Mouse (Mus musculus): ENCODE measurements at regions not wholly inside any gene's neighbourhood (a gene's known extent, or its start where the extent isn't known, plus 50 kb on each side); places are given as distances from the start of the nearest gene placed in this dataset.
A peak's percentile ranks its signal among the peaks of the same experiment; 100 is the strongest.
"Not testable (repeated sequence)": the region's sequence is repeated elsewhere in the genome, so short reads cannot be mapped to it uniquely, and the experiment has no call there.

DNA sequence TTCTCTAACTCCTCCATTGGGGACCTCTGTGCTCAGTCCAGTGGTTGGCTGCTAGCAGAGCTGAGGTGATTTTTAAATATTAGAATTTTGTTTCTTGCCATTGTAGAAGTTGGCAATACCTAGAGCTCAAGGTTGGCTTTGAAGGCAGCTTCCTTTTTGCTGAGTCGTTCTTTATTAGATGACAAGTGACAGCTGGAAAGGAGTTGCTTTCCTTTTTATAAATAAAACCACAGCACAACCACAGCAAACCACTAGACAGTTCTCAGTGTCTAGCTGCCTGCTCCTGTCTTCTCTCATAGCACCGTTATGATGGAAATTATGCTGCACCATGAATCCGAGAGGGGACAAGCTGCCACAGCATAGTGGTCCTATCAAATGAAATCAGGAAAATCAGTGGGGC lies 354.8 kb upstream of the Impg1 start:
- H3K27ac ChIP-seq (replicated peaks): no peak overlapping the region
- no peak overlapping the region for H3K4me3 ChIP-seq
- H3K9ac ChIP-seq (replicated peaks): no peak overlapping the region
- H3K36me3 ChIP-seq: no peaks in the 10 kb centered on the region
- H3K4me2 ChIP-seq (replicated peaks): no peak overlapping the region
- ATAC-seq (ENCODE audit: low FRiP score, low read depth): no peak
- H3K9me3 ChIP-seq: no peaks in the 10 kb centered on the region
- 88% methylated on average over 3 of the region's 3 CpGs for WGBS
- no peaks in the 10 kb centered on the region for H3K4me1 ChIP-seq
- no peaks in the 10 kb centered on the region for H3K27me3 ChIP-seq

DNA sequence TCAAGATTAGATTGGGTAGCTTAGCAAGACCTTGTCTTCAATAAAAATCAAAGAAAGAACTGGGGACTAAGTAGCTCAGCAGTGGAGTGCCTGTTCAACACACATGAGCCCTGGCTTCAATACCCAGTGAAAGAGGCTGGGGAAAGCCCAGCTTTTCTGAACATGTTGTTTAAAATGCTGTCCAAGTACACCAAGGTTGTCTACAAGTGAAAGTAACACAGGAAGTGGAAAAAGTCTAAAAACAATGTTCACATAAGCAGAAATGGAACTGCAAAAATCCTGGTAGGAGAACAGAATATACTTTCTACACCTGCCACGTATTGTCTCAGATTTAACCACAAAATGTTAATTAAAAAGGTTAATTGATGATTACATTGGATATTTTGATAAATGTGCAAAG lies 353.8 kb upstream of the Impg1 start:
- Histone ChIP-seq H3K27me3 (no peaks in the 10 kb centered on the region), H3K4me2 (replicated peaks) (no peak overlapping the region), H3K4me1 (no peaks in the 10 kb centered on the region), H3K9me3 (no peaks in the 10 kb centered on the region), H3K27ac (replicated peaks) (no peak overlapping the region), H3K36me3 (no peaks in the 10 kb centered on the region), H3K4me3 (no peak overlapping the region), H3K9ac (replicated peaks) (no peak overlapping the region)
- 86% methylated on average over 1 of the region's 1 CpGs for WGBS
- ATAC-seq (ENCODE audit: low FRiP score, low read depth): no peak

GRCm38 (mm10) chr9:80813921-80814320 lies 348.6 kb upstream of the Impg1 start:
- ATAC-seq (ENCODE audit: low FRiP score, low read depth): not testable (repeated sequence)
- 93% methylated on average over 6 of the region's 6 CpGs for WGBS

GRCm38 (mm10) chr9:80791523-80791922 lies 326.2 kb upstream of the Impg1 start:
- Histone ChIP-seq H3K4me1 (no peaks in the 10 kb centered on the region), H3K9ac (replicated peaks) (no peak overlapping the region), H3K36me3 (no peaks in the 10 kb centered on the region), H3K27me3 (no peaks in the 10 kb centered on the region), H3K4me3 (no peak overlapping the region), H3K4me2 (replicated peaks) (no peak overlapping the region), H3K27ac (replicated peaks) (no peak overlapping the region), H3K9me3 (no peaks in the 10 kb centered on the region)
- ATAC-seq (ENCODE audit: low FRiP score, low read depth): peak; percentile 44
- 72% methylated on average over 3 of the region's 3 CpGs for WGBS

More at GRCm38 (mm10) chr9:80813921-80814320, 348.6 kb upstream of the Impg1 start:
- H3K9me3 ChIP-seq; H3K4me2 ChIP-seq (replicated peaks); H3K36me3 ChIP-seq; H3K27me3 ChIP-seq; H3K9ac ChIP-seq (replicated peaks); H3K27ac ChIP-seq (replicated peaks); H3K4me1 ChIP-seq; H3K4me3 ChIP-seq: not testable (repeated sequence)

DNA sequence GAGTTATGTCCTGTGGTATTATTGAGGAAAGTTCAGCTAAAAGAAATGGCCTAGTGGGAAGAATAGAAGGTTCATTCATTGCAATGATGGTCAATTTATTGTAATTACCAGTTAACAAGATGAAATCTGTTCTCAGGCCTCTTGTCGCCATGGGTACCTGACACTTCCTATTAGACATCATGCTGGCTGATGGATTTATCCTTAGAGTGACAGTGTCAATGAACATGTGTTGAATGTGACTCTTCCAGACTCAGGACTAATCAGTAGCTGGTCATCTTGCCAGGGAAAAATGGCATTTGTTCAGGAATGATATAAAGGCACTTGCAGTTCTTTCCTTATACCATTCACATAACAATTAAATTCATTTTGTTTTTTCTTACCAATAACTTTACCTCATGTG lies 309.3 kb upstream of the Impg1 start:
- ATAC-seq (ENCODE audit: low FRiP score, low read depth): no peak
- Histone ChIP-seq H3K9me3 (no peaks in the 10 kb centered on the region), H3K4me1 (no peaks in the 10 kb centered on the region), H3K27ac (replicated peaks) (no peak overlapping the region), H3K27me3 (no peaks in the 10 kb centered on the region), H3K36me3 (no peaks in the 10 kb centered on the region), H3K4me3 (no peak overlapping the region), H3K4me2 (replicated peaks) (no peak overlapping the region), H3K9ac (replicated peaks) (no peak overlapping the region)
- 59% methylated on average over 1 of the region's 1 CpGs for WGBS

DNA sequence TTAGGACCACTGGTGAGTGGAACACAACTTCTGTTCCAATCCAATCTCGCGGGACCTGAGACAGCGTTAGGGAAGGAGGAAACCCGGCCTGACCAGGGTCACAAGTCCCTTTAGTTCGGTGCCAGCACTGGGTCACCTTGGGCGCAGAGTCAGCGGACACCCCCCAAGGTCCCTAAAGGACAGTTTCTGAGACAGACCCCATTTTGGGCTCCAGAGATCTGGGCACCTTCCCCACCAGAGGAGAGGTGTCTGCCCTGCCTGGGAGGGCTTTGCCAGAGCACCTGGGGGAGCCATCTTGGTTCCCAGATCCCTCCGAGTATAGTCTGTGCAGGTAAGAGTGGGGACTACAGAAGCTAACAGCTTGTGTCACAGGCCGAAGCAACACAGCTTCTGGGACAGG lies 270.5 kb upstream of the Impg1 start:
- not testable (repeated sequence) for H3K36me3 ChIP-seq; H3K9ac ChIP-seq (replicated peaks); ATAC-seq (ENCODE audit: low FRiP score, low read depth); H3K27me3 ChIP-seq; H3K4me1 ChIP-seq; H3K4me2 ChIP-seq (replicated peaks); H3K27ac ChIP-seq (replicated peaks); H3K9me3 ChIP-seq; H3K4me3 ChIP-seq
- 92% methylated on average over 9 of the region's 9 CpGs for WGBS

DNA sequence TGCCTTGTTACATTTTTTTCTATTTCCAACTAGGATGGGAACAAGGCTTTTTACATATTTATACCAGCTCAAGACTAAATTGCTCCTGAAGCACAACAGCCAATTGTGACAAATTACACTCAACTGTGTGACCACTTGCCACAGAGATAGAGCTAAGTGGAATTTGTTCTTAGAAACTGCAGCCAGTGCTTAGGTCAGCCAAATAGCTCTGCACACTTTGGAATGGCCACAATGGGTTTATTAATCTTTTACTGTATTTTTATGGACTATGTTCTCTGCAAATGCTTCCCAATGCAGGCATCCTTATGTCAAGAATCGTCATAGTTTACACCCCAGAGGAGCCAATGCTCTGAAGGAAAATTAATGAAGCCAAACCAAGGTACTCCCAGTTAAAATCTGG lies 267.7 kb upstream of the Impg1 start:
- H3K9ac ChIP-seq (replicated peaks): no peak overlapping the region
- no peaks in the 10 kb centered on the region for H3K9me3 ChIP-seq
- H3K4me1 ChIP-seq: no peaks in the 10 kb centered on the region
- ATAC-seq (ENCODE audit: low FRiP score, low read depth): no peak
- no peaks in the 10 kb centered on the region for H3K36me3 ChIP-seq
- 90% methylated on average over 1 of the region's 1 CpGs for WGBS
- H3K4me3 ChIP-seq: no peak overlapping the region
- H3K27me3 ChIP-seq: no peaks in the 10 kb centered on the region
- H3K27ac ChIP-seq (replicated peaks): no peak overlapping the region
- no peak overlapping the region for H3K4me2 ChIP-seq (replicated peaks)

DNA sequence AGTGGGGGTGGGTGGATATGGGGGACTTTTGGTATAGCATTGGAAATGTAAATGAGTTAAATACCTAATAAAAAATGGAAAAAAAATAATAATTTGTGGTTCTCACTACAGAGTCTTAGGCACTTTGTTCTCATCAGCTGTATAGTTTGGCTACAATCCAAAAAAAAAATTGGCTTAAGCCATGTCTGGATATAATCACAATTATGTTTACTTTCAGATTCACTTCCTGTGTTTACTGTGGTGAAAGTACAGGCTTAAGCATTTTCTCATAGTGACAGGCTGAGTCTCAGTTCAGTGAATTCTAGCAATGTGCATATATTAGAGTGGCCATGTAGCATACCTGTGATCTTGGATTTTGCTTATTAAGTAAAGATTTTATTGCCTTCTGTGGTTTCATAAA lies 258.4 kb upstream of the Impg1 start:
- Histone ChIP-seq H3K36me3 (no peaks in the 10 kb centered on the region), H3K4me1 (no peaks in the 10 kb centered on the region), H3K9ac (replicated peaks) (no peak overlapping the region), H3K9me3 (no peaks in the 10 kb centered on the region), H3K4me2 (replicated peaks) (no peak overlapping the region), H3K27me3 (no peaks in the 10 kb centered on the region), H3K27ac (replicated peaks) (no peak overlapping the region), H3K4me3 (no peak overlapping the region)
- no peak for ATAC-seq (ENCODE audit: low FRiP score, low read depth)

DNA sequence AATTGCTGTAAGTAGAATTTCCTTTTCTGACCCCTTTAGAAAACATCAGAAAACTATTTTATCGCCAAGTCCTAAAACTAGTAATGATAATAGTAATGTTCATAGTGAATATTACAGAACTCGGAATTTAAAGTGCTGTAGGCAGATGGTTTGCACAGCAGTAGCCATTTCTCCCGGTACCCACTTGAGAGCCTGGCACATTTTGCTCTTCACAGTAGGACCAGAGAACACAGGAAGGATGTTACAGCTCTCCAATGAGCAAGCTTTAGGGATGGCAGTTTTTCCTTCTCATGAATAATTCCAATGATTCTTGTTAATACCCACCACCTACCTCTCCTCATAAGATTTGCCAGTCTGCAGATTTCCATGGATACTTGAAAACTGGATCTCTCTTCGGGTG lies 253.2 kb upstream of the Impg1 start:
- Histone ChIP-seq H3K27me3 (no peaks in the 10 kb centered on the region), H3K9me3 (no peaks in the 10 kb centered on the region), H3K4me2 (replicated peaks) (no peak overlapping the region), H3K4me3 (no peak overlapping the region), H3K9ac (replicated peaks) (no peak overlapping the region), H3K36me3 (no peaks in the 10 kb centered on the region), H3K4me1 (no peaks in the 10 kb centered on the region), H3K27ac (replicated peaks) (no peak overlapping the region)
- WGBS: 90% methylated on average over 4 of the region's 4 CpGs
- ATAC-seq (ENCODE audit: low FRiP score, low read depth): no peak

GRCm38 (mm10) chr9:80709781-80710180 lies 244.5 kb upstream of the Impg1 start:
- Histone ChIP-seq H3K27me3 (no peaks in the 10 kb centered on the region), H3K9me3 (no peaks in the 10 kb centered on the region), H3K27ac (replicated peaks) (no peak overlapping the region), H3K9ac (replicated peaks) (no peak overlapping the region), H3K36me3 (no peaks in the 10 kb centered on the region), H3K4me2 (replicated peaks) (no peak overlapping the region), H3K4me3 (no peak overlapping the region), H3K4me1 (no peaks in the 10 kb centered on the region)
- ATAC-seq (ENCODE audit: low FRiP score, low read depth): no peak

DNA sequence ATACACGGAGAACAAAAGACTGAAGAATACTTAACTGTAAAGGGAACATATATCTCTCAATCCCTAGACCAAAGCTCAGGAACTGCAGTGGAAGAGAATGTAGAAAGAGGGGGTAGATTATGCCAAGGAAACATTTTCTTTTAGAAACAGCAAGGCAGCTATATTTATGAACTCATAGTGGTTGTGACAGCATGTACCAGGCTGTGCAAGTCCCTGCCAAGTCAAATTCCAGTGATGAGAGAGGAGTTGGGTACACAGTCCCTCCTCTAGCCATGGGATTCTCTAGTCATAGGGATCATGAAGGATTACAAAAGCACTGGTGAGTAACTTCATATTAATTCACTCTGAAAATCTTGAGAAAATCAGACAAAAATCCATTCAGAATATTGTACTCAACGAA lies 240.0 kb upstream of the Impg1 start:
- no peak for ATAC-seq (ENCODE audit: low FRiP score, low read depth)
- 88% methylated on average over 2 of the region's 2 CpGs for WGBS
- Histone ChIP-seq H3K4me2 (replicated peaks) (no peak overlapping the region), H3K9me3 (no peaks in the 10 kb centered on the region), H3K4me1 (no peaks in the 10 kb centered on the region), H3K27me3 (no peaks in the 10 kb centered on the region), H3K27ac (replicated peaks) (no peak overlapping the region), H3K36me3 (no peaks in the 10 kb centered on the region), H3K9ac (replicated peaks) (no peak overlapping the region), H3K4me3 (no peak overlapping the region)

DNA sequence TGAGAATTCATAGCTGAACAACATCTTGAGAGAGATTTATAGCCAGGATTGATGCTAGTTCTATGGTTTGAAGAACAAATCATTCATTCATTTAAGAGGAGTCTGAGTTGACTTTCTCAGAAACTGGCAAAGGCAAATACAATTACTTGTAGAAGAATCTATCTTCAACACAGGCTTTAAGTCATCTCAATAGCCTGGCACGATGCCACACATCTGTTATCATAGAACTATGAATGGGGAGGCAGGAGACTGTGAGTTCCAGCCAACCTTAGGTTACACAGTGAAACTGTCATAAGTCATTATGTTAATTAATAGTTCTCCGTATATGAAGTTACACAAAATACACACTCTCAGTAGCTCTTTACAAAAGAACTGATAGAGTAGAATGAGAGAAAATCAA lies 231.9 kb upstream of the Impg1 start:
- no peaks in the 10 kb centered on the region for H3K36me3 ChIP-seq
- H3K4me3 ChIP-seq: no peak overlapping the region
- no peak overlapping the region for H3K9ac ChIP-seq (replicated peaks)
- H3K27ac ChIP-seq (replicated peaks): no peak overlapping the region
- 91% methylated on average over 2 of the region's 2 CpGs for WGBS
- no peaks in the 10 kb centered on the region for H3K9me3 ChIP-seq
- no peak overlapping the region for H3K4me2 ChIP-seq (replicated peaks)
- no peaks in the 10 kb centered on the region for H3K27me3 ChIP-seq
- ATAC-seq (ENCODE audit: low FRiP score, low read depth): no peak
- no peaks in the 10 kb centered on the region for H3K4me1 ChIP-seq

DNA sequence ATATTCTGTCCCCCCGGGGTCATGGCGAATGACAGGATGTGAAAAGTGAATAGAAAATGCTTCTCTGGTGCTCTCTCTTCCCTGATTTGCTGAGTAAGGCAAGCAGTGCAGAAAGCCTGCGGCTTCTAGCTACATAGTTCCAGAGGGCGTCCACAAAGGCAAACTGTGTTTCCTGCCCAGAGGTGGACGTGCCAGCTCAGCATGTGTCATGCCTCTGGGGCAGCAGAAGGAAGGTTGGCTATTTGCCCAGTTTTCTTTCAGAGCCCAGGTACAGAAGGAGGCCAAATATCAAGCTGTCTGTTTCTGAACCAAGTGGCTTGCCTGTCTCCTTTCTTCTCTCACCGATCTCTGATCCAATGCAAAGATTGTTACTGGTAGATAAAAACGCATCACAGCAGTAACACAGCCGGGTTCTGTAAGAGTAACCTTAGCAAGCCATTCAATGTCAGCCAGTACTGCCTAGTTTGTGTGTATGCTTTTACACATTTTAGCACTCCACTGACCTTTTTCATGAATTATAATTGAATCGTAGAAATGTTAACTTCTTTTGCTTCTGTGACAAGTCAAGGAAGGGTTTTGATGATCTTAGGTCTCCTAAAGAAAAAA lies 223.3 kb upstream of the Impg1 start:
- Histone ChIP-seq H3K27ac (replicated peaks) (no peak overlapping the region), H3K9ac (replicated peaks) (no peak overlapping the region), H3K27me3 (no peaks in the 10 kb centered on the region), H3K36me3 (no peaks in the 10 kb centered on the region), H3K9me3 (no peaks in the 10 kb centered on the region), H3K4me3 (no peak overlapping the region), H3K4me2 (replicated peaks) (no peak overlapping the region), H3K4me1 (no peaks in the 10 kb centered on the region; the same call in 1 of the 2 replicates)
- no peak for ATAC-seq (ENCODE audit: low FRiP score, low read depth)
- 79% methylated on average over 9 of the region's 9 CpGs for WGBS
